Mouse (Mus musculus) heart, adult 2 months (tissue): ENCODE measurements around the gene Mknk2. TPM values are rescaled to one million over a fixed set of nuclear protein-coding genes. Genes with fewer than 3 reads are reported as not detected.

Source experiments
- DNase-seq, 2 experiments: peaks; one replicate each; pipeline ENCODE4 v3.0.0; 2021
- H3K27ac ChIP-seq: fragments of 200-600 bp; 2 replicates; pipeline ENCODE4 v1.8.1; 2022
- H3K27me3 ChIP-seq: fragments of 200-500 bp; 2 replicates; pipeline ENCODE4 v1.6.1; 2012; ENCODE audit warnings: mild to moderate bottlenecking, low read length, inconsistent platforms, mixed read lengths; ENCODE audit not compliant: control insufficient read depth, insufficient read depth
- H3K36me3 ChIP-seq: fragments of 200-500 bp; 2 replicates; pipeline ENCODE4 v1.6.1; 2012; ENCODE audit warnings: low read length, inconsistent platforms; ENCODE audit not compliant: control insufficient read depth, insufficient read depth
- H3K4me1 ChIP-seq: fragments of 200-500 bp; 2 replicates; pipeline ENCODE4 v1.6.1; 2011; ENCODE audit warnings: low read length; ENCODE audit not compliant: control insufficient read depth, insufficient read depth
- H3K4me3 ChIP-seq: fragments of 200-600 bp; 2 replicates; pipeline ENCODE4 v1.8.1; 2022
- H3K79me2 ChIP-seq: fragments of 200-500 bp; replicated peaks from 2 replicates; pipeline ENCODE4 v1.6.1; 2012; ENCODE audit warnings: mild to moderate bottlenecking, inconsistent platforms, low read length, moderate library complexity, mixed read lengths; ENCODE audit not compliant: control insufficient read depth, insufficient read depth
- H3K9ac ChIP-seq: fragments of 200-500 bp; 2 replicates; pipeline ENCODE4 v1.6.1; 2012; ENCODE audit warnings: low read depth, mild to moderate bottlenecking, control low read depth, inconsistent platforms, low read length, mixed read lengths
- CTCF ChIP-seq: fragments of 200-600 bp; IDR thresholded peaks from 2 replicates; pipeline ENCODE4 v1.8.1; 2022; ENCODE audit warnings: antibody characterized with exemption, mild to moderate bottlenecking, moderate library complexity
- EP300 ChIP-seq: fragments of 200-500 bp; IDR thresholded peaks from 2 replicates; pipeline ENCODE4 v1.6.1; 2011; ENCODE audit warnings: low read depth, low read length, control low read depth; ENCODE audit not compliant: insufficient read depth
- POLR2A ChIP-seq: fragments of 200-500 bp; IDR thresholded peaks from 2 replicates; pipeline ENCODE4 v1.6.1; 2011; ENCODE audit warnings: mild to moderate bottlenecking, low read depth, low read length, control low read depth; ENCODE audit not compliant: insufficient read depth
- WGBS: fragments of 180-500 bp; shearing (Covaris S2); methylation state at CpG from one replicate; pipeline ENCODE4 v1.1.7; 2018; 5-methylcytosine and 5-hydroxymethylcytosine counted together
- intact Hi-C: fragments of 180-260 bp; cut with DNase I; formaldehyde crosslinking; loops from one replicate; pipeline ENCODE4 v1.15.1; 2025
- polyA plus RNA-seq: library from polyadenylated mRNA; depleted of rRNA; stranded (reverse); fragments of >200 nt; gene quantifications from 2 replicates; pipeline ENCODE4 v1.2.3, GENCODE M21; 2012
- total RNA-seq, 2 experiments: library from RNA; stranded (reverse); gene quantifications; 2 replicates each; pipeline ENCODE4 v1.2.3; 2021

Mknk2 gene
- total and polyA plus RNA-seq, 3 experiments = 176 to 229 (median 208) TPM

DNA sequence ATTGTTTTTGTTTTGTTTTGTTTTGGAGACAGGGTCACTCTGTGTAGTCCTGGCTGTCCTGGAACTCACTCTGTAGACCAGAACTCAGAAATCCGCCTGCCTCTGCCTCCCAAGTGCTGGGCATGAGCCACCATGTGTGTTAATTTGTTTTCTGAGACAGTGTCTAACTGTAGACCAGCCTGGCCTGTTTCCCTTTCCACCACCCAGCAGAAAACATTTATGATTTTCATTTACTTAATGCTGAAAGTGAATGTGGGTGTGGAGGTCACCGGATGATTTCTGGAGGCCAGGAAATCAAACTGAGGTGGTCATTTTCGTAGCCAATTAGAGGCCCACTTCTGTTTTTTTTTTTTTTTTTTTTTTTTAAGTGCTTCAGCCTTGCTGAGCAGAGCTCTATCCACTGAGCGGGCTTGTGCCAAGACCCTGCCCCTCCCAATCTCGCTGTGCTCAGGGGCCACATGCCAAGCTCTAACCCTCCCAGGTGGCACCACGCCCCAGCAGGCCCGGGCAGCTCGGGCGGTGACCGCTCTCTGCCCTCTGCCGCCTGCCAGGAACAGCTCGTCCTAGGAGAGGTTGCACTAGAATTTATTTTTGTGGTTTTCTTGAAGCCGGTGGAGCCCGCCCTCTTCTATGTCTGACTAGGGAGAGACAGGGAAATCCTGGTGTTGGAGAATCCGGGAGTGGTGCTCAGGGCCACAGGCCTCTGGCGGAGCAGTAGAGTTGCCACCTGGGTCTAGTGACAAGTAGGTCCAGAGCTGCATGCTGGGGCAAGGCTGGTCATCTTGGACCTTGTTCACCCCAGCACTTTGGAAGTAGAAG, 13.5 kb downstream of the Mknk2 start:
- Histone ChIP-seq H3K27ac (peak overlapping the region; percentile 99), H3K4me1 (peaks cover 20% of the 10 kb centered on the region), H3K79me2 (no peaks in the 10 kb centered on the region), H3K36me3 (peaks cover 12% of the 10 kb centered on the region), H3K9ac (peak overlapping the region; percentile 58), H3K27me3 (no peaks in the 10 kb centered on the region), H3K4me3 (peak overlapping the region; percentile 25)
- WGBS = 1% methylated on average over 16 of the region's 16 CpGs
- intact Hi-C loops = no loop called here
- TF ChIP-seq CTCF = no peak
- peak; percentile 62 for TF ChIP-seq POLR2A
- peak; percentile 49; the same call in 1 of the 2 replicates for TF ChIP-seq EP300
- DNase-seq = peak; percentile 90 to 93

DNA sequence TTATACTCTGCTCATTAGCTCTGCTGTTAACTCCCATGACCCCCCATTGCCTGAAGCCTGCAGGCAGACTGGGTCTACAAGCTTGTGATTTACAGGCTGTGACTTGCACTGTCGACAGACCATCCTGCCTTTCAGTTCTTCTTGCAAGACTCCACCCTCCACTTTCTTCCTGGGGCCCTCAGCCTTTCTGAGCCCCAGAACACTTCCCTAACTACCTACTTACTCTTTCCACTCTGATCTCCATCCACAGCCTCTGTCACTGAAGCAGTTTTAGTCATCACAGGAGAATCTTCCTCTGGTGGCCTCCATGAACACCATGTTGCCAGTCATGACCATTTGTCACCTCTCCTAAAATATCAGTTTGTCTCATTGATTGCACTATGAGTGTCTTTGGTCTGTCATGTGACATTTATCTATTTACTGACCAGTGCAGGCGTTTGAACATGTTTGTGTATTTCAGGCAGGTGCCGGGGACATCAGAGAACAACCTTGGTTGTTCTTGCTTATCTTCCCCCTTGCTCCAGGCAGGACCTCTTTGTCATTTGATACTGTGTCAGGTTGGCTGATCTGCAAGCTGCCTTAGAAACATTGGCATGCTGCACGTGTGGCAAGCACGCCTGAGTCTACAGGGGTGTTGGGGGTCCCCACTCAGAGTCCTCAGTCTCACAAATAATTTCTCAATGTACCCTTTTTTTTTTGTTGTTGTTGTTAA, 14.3 kb downstream of the Mknk2 start:
- intact Hi-C loops = no loop called here
- Histone ChIP-seq H3K4me3 (no peak overlapping the region), H3K36me3 (peaks cover 12% of the 10 kb centered on the region), H3K27ac (peak overlapping the region; percentile 99), H3K4me1 (peaks cover 22% of the 10 kb centered on the region), H3K9ac (peak overlapping the region; percentile 25; the same call in 1 of the 2 replicates), H3K27me3 (no peaks in the 10 kb centered on the region), H3K79me2 (no peaks in the 10 kb centered on the region)
- peak; percentile 16; the same call in 1 of the 2 replicates for TF ChIP-seq POLR2A
- no peak for TF ChIP-seq CTCF
- TF ChIP-seq EP300 = peak; percentile 62; the same call in 1 of the 2 replicates
- DNase-seq = peak in 1 of 2 experiments; percentile 44
- 36% methylated on average over 5 of the region's 5 CpGs for WGBS

DNA sequence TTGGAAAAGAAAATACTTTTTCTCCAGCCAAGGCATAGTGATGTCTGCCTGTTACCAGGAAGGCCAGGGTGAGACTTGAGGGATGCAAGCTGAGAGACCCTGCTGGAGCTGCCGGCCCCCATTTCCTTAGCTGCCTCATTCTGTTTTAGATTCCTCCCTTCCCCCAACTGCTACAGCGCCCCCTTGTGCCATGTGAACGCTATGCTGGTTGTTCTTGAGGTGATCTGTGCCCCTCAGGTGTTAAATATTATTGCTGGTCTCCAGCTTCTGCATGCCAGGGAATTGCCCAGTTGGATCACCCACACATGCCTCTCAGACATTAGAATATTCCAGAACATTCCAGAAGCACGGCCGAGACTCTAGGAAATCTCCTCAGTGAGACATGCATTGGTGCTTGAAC, 16.8 kb downstream of the Mknk2 start:
- Histone ChIP-seq H3K4me1 (peaks cover 20% of the 10 kb centered on the region), H3K79me2 (no peaks in the 10 kb centered on the region), H3K27ac (no peak overlapping the region), H3K36me3 (peaks cover 7% of the 10 kb centered on the region), H3K9ac (no peak overlapping the region), H3K4me3 (no peak overlapping the region), H3K27me3 (no peaks in the 10 kb centered on the region)
- TF ChIP-seq POLR2A (no peak), EP300 (0 out of 2 replicates have a peak, but pooled peaks have one; percentile 17), CTCF (peak; percentile 72)
- 31% methylated on average over 5 of the region's 5 CpGs for WGBS
- intact Hi-C loops = no loop called here
- DNase-seq = peak; percentile 43 to 63

DNA sequence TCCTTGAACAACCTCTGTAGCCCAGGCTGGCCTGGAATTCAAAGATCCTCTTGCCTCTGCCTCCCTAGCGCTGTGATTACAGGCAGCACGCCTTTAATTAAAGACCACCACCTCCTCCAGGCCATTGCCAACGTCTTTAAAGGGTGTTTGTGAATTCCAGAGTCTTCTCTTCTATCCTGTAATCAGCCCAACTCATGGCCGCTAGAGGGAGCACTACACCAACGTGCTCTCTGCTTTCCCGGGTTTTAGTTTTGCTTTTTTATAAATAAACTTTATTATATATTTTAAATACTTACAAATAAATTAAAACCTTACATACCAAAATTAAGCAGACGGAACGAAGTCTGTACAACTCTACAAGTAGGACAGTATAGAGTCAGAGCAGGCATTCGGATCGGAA, 18.7 kb downstream of the Mknk2 start:
- intact Hi-C loops = loop anchor here (1.0 to 2.0 kb wide), 3 partner anchors 16 to 80 kb away; no protein-coding TSS in a partner anchor
- WGBS = 7% methylated on average over 10 of the region's 10 CpGs
- peak overlapping the region; percentile 42 for H3K4me3 ChIP-seq
- peaks cover 16% of the 10 kb centered on the region for H3K4me1 ChIP-seq
- DNase-seq = peak; percentile 73 to 79
- peak overlapping the region; percentile 59 for H3K9ac ChIP-seq
- no peaks in the 10 kb centered on the region; the same call in 1 of the 2 replicates for H3K79me2 ChIP-seq
- H3K27me3 ChIP-seq = no peaks in the 10 kb centered on the region
- no peaks in the 10 kb centered on the region for H3K36me3 ChIP-seq
- H3K27ac ChIP-seq = peak overlapping the region; percentile 33; the same call in 1 of the 2 replicates
- TF ChIP-seq EP300 = 0 out of 2 replicates have a peak, but pooled peaks have one; percentile 39
- no peak for TF ChIP-seq POLR2A
- TF ChIP-seq CTCF = peak; percentile 92

DNA sequence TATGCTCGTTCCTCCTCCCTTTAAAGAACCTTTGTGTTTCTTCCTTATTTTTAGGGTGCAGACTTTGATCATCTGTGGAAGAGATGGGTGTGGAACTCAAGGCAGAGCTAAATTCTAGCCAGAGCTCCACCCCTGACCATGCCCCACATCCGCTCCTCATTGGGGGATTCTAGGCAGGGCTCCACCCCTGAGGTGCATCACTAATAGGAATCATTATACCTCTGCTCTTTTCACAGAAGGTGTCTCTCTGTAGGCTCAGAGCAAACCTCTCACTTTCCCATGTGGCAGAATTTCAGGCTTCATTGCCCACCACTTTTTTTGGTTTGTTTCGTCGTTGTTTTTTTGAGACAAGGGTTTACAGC, 19.1 kb downstream of the Mknk2 start:
- WGBS = 69% methylated on average over 4 of the region's 4 CpGs
- peak in 1 of 2 experiments; percentile 39 for DNase-seq
- intact Hi-C loops = loop anchor here (1.0 to 2.0 kb wide), 3 partner anchors 16 to 80 kb away; no protein-coding TSS in a partner anchor
- no peaks in the 10 kb centered on the region; the same call in 1 of the 2 replicates for H3K79me2 ChIP-seq
- no peaks in the 10 kb centered on the region for H3K36me3 ChIP-seq
- H3K27me3 ChIP-seq = no peaks in the 10 kb centered on the region
- peaks cover 13% of the 10 kb centered on the region for H3K4me1 ChIP-seq
- no peak overlapping the region for H3K27ac ChIP-seq
- peak overlapping the region; percentile 59 for H3K9ac ChIP-seq
- TF ChIP-seq CTCF (no peak), POLR2A (no peak), EP300 (no peak)
- no peak overlapping the region for H3K4me3 ChIP-seq
